Mouse (Mus musculus): ENCODE data around the gene Ptprs.

Gene Ptprs

DNA sequence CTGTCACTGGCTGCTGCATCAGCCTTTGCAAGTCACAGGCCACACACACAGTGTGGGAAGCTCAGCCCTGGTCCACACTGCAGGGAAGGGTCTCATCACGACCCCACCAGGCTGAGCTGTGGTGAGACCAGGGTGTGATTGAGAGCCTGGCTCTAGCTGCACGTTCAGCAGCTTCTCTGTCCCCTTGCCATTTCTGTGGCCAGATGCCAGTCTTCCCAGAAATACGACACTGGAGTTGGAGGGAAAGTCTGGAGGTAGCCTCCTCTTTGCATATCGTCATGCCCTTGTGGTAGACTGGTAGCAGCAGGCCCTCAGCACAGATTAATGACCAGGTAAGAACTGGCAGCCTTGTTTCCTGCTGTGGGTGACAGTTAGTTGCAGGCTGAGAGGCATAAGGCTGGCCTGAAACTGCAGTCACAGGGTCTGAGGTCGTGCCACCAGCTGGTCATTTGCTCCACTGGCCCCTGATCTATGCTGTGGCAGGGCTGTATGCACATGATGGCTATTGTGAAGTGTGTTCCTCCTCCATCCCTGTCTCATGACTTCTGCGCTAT is 96.9 kb downstream of the Ptprs start:
- no peak for DNase-seq (ENCODE audit: low spot score)

DNA sequence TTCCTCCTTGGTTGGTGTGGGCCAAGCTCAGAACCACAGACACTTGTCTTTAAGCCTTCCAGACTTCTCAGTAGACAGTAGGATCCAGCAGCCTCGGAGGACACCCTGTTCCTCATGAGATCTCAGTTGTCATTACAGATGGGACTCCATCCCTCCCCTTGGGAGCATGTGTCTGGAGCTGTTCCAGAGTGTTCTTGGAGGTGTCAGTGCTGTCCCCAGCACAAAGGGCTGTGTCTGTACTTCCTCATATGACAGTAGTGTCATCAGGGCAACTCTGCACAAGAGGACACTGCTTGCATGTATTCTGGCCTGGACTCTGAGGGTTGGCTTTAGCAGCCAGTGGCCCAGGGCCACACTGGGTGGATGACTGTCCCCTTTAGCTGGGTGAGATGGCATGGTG is 101.4 kb downstream of the Ptprs start:
- DNase-seq (ENCODE audit: low spot score): no peak

- no peak for DNase-seq (ENCODE audit: low spot score)
Observed at GRCm38 (mm10) chr17:56373136-56374034, 102.9 kb downstream of the Ptprs start.

GRCm38 (mm10) chr17:56372109-56372508 is 104.2 kb downstream of the Ptprs start:
- DNase-seq (ENCODE audit: low spot score): no peak

- no peak for DNase-seq (ENCODE audit: low spot score)
Observed at GRCm38 (mm10) chr17:56371029-56371660, 105.1 kb downstream of the Ptprs start.

- DNase-seq (ENCODE audit: low spot score): no peak
Observed at GRCm38 (mm10) chr17:56370090-56370489, 106.2 kb downstream of the Ptprs start.

GRCm38 (mm10) chr17:56368291-56368790 is 107.9 kb downstream of the Ptprs start:
- peak; percentile 91 for DNase-seq (ENCODE audit: low spot score)

DNA sequence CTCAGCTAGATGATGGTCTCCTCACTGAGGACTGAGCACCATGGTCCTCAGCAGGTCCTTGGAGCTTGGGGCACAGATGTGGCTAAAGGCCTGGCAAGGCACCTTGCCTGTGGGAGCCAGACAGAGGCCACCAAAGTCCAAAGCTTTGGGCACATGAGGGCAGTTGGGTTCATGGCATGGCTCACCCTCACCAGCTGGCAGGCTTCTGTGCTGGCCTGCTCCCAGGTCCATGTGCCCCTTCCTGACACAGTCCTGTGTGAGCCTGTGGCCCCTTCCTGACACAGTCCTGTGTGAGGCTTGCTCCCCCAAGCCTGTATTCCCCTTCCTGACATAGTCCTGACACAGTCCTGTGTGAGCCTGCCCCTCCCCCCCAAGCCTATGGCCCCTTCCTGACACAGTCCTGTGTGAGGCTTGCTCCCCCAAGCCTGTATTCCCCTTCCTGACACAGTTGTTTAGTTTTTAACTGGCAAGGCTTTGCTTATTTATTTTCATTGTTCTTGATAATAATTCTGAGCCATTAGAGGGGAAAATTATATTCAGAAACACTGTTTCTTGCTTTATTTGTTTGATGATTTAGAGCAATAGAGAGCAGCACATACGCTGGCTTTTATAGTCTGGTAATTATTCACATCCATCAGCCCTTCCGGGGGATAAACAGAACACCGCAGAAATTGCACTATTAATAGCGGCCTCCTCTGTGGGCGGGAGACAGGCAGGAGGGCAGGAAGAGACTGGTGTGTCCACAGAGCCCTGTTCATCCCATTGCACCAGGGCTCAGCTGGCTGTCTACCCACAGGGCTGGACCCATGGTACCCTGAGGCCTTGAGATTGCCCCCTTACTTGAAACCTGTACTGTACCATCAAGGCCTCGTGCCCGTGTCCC is 110.3 kb downstream of the Ptprs start:
- DNase-seq (ENCODE audit: low spot score): no peak

Measured in MN1 (cell line).